Mouse (Mus musculus): ENCODE measurements at regions not wholly inside any gene's neighbourhood (a gene's known extent, or its start where the extent isn't known, plus 50 kb on each side); places are given as distances from the start of the nearest gene placed in this dataset.

DNA sequence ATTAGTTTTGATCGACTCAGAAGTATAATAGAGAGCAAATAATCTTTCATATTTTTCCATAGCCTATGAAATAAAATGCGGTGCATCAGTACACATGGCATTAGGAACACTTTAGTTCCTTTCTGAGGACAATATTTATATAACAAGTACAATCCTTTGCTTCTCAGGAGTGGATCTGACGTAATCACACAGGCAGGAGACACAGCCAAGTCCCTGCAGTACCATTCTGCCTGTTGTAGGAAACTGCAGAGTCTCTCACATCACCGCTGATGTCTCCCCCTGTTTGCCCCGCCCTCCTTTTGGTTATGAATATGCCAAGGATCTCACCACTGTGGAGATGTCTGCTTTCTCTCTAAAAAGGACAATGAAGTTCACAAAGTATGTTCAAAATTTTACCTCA is 131.8 kb upstream of the Spats2l start:
- no peak for TF ChIP-seq CTCF (conservative IDR thresholded peaks at IDR 0.05; ENCODE audit: low read length)
- TF ChIP-seq POU5F1 (IDR thresholded peaks at IDR 0.05; ENCODE audit: borderline replicate concordance, low read length), result no peak
- no peak for TF ChIP-seq NANOG (IDR thresholded peaks at IDR 0.05; ENCODE audit: borderline replicate concordance, low read length)
